Mouse (Mus musculus): Measurements from ENCODE around the gene Anapc15-ps. TPM values are rescaled to one million over a fixed set of nuclear protein-coding genes. Genes with fewer than 3 reads are reported as not detected.

The Anapc15-ps gene
- not detected for polyA plus RNA-seq (2017; shearing (Covaris generic))

DNA sequence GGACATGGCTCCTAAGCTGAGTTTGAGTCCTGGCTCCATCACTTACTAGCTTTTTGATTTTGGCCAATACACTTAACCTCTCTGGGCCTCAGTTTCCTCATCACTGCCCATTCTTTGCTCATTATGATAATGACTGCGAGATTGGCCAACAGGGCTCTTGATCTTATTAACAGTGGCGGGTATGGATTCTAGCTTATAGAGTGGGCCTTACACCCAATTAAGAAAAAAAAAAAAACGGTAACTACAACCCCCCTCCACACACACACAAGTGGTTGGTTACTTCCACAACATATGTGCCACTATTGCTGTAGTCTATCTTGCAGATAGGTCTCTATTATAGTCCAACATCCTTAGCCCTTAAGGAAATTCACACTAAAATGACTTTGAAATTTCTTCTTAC, at the start of gene Anapc15-ps:
TSS of gene Anapc15-ps (minus strand) at position 101 of the 400 bp plus-strand sequence.

Other genes with a start within 250 kb of the Anapc15-ps start
- gene Mrpl42, start 171.5 kb downstream of the Anapc15-ps start, polyA plus RNA-seq (2017; shearing (Covaris generic)): 137 TPM
- 288 TPM for gene Ube2n, start 158.3 kb downstream of the Anapc15-ps start, polyA plus RNA-seq (2017; shearing (Covaris generic))
- gene Nudt4, start 109.3 kb downstream of the Anapc15-ps start, polyA plus RNA-seq (2017; shearing (Covaris generic)): 48.3 TPM
- gene Gm33543, start 169.5 kb upstream of the Anapc15-ps start, polyA plus RNA-seq (2017; shearing (Covaris generic)): not detected

All from CD4-positive, CD25-positive, alpha-beta regulatory T cell (primary cell).